Mouse (Mus musculus): ENCODE measurements around the gene Chrna10. TPM values are rescaled to one million over a fixed set of nuclear protein-coding genes. Genes with fewer than 3 reads are reported as not detected.

Gene Chrna10
- polyA plus RNA-seq, 1 experiment from 2014 or later, result 0.11 TPM

- 91% methylated on average over 5 of the region's 5 CpGs for WGBS
- no peak overlapping the region for H3K4me3 ChIP-seq
- no peaks in the 10 kb centered on the region for H3K4me1 ChIP-seq
- H3K27ac ChIP-seq (replicated peaks), result no peak overlapping the region
- no peaks in the 10 kb centered on the region for H3K9me3 ChIP-seq
- peaks cover 93% of the 10 kb centered on the region for H3K36me3 ChIP-seq
- 0 out of 2 replicates have a peak overlapping the region, but pooled peaks have one; percentile 33 for H3K9ac ChIP-seq
- no peaks in the 10 kb centered on the region for H3K27me3 ChIP-seq (replicated peaks)
- no peak for ATAC-seq (ENCODE audit: extremely low read depth, insufficient number of reproducible peaks, low FRiP score, low TSS enrichment)
- H3K4me2 ChIP-seq, result no peak overlapping the region
Measured at GRCm38 (mm10) chr7:102081784-102082183, 34.8 kb downstream of the Chrna10 start.

- ATAC-seq (ENCODE audit: extremely low read depth, insufficient number of reproducible peaks, low FRiP score, low TSS enrichment), result no peak
- Histone ChIP-seq H3K27ac (replicated peaks) (no peak overlapping the region), H3K4me1 (no peaks in the 10 kb centered on the region), H3K27me3 (replicated peaks) (no peaks in the 10 kb centered on the region), H3K9ac (no peak overlapping the region), H3K4me3 (no peak overlapping the region), H3K9me3 (no peaks in the 10 kb centered on the region), H3K4me2 (no peak overlapping the region), H3K36me3 (peaks cover 97% of the 10 kb centered on the region)
- 89% methylated on average over 8 of the region's 8 CpGs for WGBS
Measured at GRCm38 (mm10) chr7:102080311-102080710, 36.3 kb downstream of the Chrna10 start.

- Histone ChIP-seq H3K36me3 (peaks cover 97% of the 10 kb centered on the region), H3K27me3 (replicated peaks) (no peaks in the 10 kb centered on the region), H3K9ac (no peak overlapping the region), H3K4me2 (no peak overlapping the region), H3K27ac (replicated peaks) (no peak overlapping the region), H3K9me3 (no peaks in the 10 kb centered on the region), H3K4me1 (no peaks in the 10 kb centered on the region), H3K4me3 (no peak overlapping the region)
- WGBS, result 73% methylated on average over 7 of the region's 7 CpGs
- ATAC-seq (ENCODE audit: extremely low read depth, insufficient number of reproducible peaks, low FRiP score, low TSS enrichment), result no peak
Measured at GRCm38 (mm10) chr7:102078517-102078916, 38.1 kb downstream of the Chrna10 start.

GRCm38 (mm10) chr7:102076714-102077296, 39.8 kb downstream of the Chrna10 start:
- Histone ChIP-seq H3K36me3 (peaks cover 97% of the 10 kb centered on the region), H3K4me3 (no peak overlapping the region), H3K27ac (replicated peaks) (no peak overlapping the region), H3K4me2 (no peak overlapping the region), H3K27me3 (replicated peaks) (no peaks in the 10 kb centered on the region), H3K9me3 (no peaks in the 10 kb centered on the region), H3K4me1 (no peaks in the 10 kb centered on the region), H3K9ac (no peak overlapping the region)
- WGBS, result 82% methylated on average over 7 of the region's 7 CpGs
- ATAC-seq (ENCODE audit: extremely low read depth, insufficient number of reproducible peaks, low FRiP score, low TSS enrichment), result no peak

- H3K9me3 ChIP-seq, result no peaks in the 10 kb centered on the region
- ATAC-seq (ENCODE audit: extremely low read depth, insufficient number of reproducible peaks, low FRiP score, low TSS enrichment), result no peak
- peaks cover 31% of the 10 kb centered on the region for H3K4me1 ChIP-seq
- peak overlapping the region; percentile 85; the same call in 1 of the 2 replicates for H3K27ac ChIP-seq (replicated peaks)
- WGBS, result 65% methylated on average over 6 of the region's 6 CpGs
- H3K27me3 ChIP-seq (replicated peaks), result no peaks in the 10 kb centered on the region
- peaks cover 32% of the 10 kb centered on the region for H3K36me3 ChIP-seq
- peak overlapping the region; percentile 87 for H3K9ac ChIP-seq
- H3K4me3 ChIP-seq, result peak overlapping the region; percentile 86
- H3K4me2 ChIP-seq, result peak overlapping the region; percentile 86
Measured at GRCm38 (mm10) chr7:102066363-102066762, 50.3 kb downstream of the Chrna10 start.

- WGBS, result under 1% methylated on average over 56 of the region's 56 CpGs
- Histone ChIP-seq H3K4me1 (peaks cover 32% of the 10 kb centered on the region), H3K4me3 (peak within 1 kb of the TSS; percentile 86), H3K4me2 (peak within 1 kb of the TSS; percentile 86), H3K27me3 (replicated peaks) (no peaks in the 10 kb centered on the region), H3K9ac (peak within 1 kb of the TSS; percentile 87), H3K36me3 (peaks cover 28% of the 10 kb centered on the region), H3K9me3 (no peaks in the 10 kb centered on the region), H3K27ac (replicated peaks) (peak within 1 kb of the TSS; percentile 85)
- peak; percentile 91 for ATAC-seq (ENCODE audit: extremely low read depth, insufficient number of reproducible peaks, low FRiP score, low TSS enrichment)
Measured at GRCm38 (mm10) chr7:102065046-102065891, 51.4 kb downstream of the Chrna10 start, which contains the start of the genes Rnf121, Xndc1 and Xntrpc. Gene Rnf121 (minus strand): TSS chr7:102065469. Gene Xndc1 (plus strand): TSS chr7:102065511. Gene Xntrpc (plus strand): TSS chr7:102065713.

- H3K4me3 ChIP-seq, result peak overlapping the region; percentile 86
- 0% methylated on average over 9 of the region's 9 CpGs for WGBS
- peaks cover 28% of the 10 kb centered on the region for H3K36me3 ChIP-seq
- peak overlapping the region; percentile 86 for H3K4me2 ChIP-seq
- no peaks in the 10 kb centered on the region for H3K9me3 ChIP-seq
- H3K9ac ChIP-seq, result peak overlapping the region; percentile 87
- H3K4me1 ChIP-seq, result peaks cover 32% of the 10 kb centered on the region
- no peaks in the 10 kb centered on the region for H3K27me3 ChIP-seq (replicated peaks)
- H3K27ac ChIP-seq (replicated peaks), result peak overlapping the region; percentile 85
- peak; percentile 22; the same call in 1 of the 2 replicates for ATAC-seq (ENCODE audit: extremely low read depth, insufficient number of reproducible peaks, low FRiP score, low TSS enrichment)
Measured at GRCm38 (mm10) chr7:102064655-102065045, 52.0 kb downstream of the Chrna10 start.

GRCm38 (mm10) chr7:102063891-102064290, 52.7 kb downstream of the Chrna10 start:
- H3K27ac ChIP-seq (replicated peaks), result no peak overlapping the region
- H3K9me3 ChIP-seq, result no peaks in the 10 kb centered on the region
- peak overlapping the region; percentile 87 for H3K9ac ChIP-seq
- peak overlapping the region; percentile 86 for H3K4me2 ChIP-seq
- 39% methylated on average over 9 of the region's 9 CpGs for WGBS
- peak overlapping the region; percentile 86 for H3K4me3 ChIP-seq
- H3K27me3 ChIP-seq (replicated peaks), result no peaks in the 10 kb centered on the region
- peaks cover 31% of the 10 kb centered on the region for H3K36me3 ChIP-seq
- peaks cover 32% of the 10 kb centered on the region for H3K4me1 ChIP-seq
- no peak for ATAC-seq (ENCODE audit: extremely low read depth, insufficient number of reproducible peaks, low FRiP score, low TSS enrichment)

GRCm38 (mm10) chr7:102062203-102062602, 54.4 kb downstream of the Chrna10 start:
- ATAC-seq (ENCODE audit: extremely low read depth, insufficient number of reproducible peaks, low FRiP score, low TSS enrichment), result no peak
- no peak overlapping the region for H3K4me3 ChIP-seq
- no peaks in the 10 kb centered on the region for H3K27me3 ChIP-seq (replicated peaks)
- peaks cover 42% of the 10 kb centered on the region for H3K4me1 ChIP-seq
- peaks cover 28% of the 10 kb centered on the region for H3K36me3 ChIP-seq
- WGBS, result 67% methylated on average over 1 of the region's 1 CpGs
- H3K4me2 ChIP-seq, result no peak overlapping the region
- no peak overlapping the region for H3K9ac ChIP-seq
- no peak overlapping the region for H3K27ac ChIP-seq (replicated peaks)
- H3K9me3 ChIP-seq, result no peaks in the 10 kb centered on the region

GRCm38 (mm10) chr7:102061353-102061752, 55.3 kb downstream of the Chrna10 start:
- peaks cover 34% of the 10 kb centered on the region for H3K36me3 ChIP-seq
- WGBS, result 71% methylated on average over 3 of the region's 3 CpGs
- H3K4me2 ChIP-seq, result no peak overlapping the region
- H3K27ac ChIP-seq (replicated peaks), result no peak overlapping the region
- no peak for ATAC-seq (ENCODE audit: extremely low read depth, insufficient number of reproducible peaks, low FRiP score, low TSS enrichment)
- peaks cover 39% of the 10 kb centered on the region for H3K4me1 ChIP-seq
- H3K9me3 ChIP-seq, result no peaks in the 10 kb centered on the region
- H3K4me3 ChIP-seq, result no peak overlapping the region
- no peaks in the 10 kb centered on the region for H3K27me3 ChIP-seq (replicated peaks)
- H3K9ac ChIP-seq, result no peak overlapping the region
